In the genomic region with DNA sequence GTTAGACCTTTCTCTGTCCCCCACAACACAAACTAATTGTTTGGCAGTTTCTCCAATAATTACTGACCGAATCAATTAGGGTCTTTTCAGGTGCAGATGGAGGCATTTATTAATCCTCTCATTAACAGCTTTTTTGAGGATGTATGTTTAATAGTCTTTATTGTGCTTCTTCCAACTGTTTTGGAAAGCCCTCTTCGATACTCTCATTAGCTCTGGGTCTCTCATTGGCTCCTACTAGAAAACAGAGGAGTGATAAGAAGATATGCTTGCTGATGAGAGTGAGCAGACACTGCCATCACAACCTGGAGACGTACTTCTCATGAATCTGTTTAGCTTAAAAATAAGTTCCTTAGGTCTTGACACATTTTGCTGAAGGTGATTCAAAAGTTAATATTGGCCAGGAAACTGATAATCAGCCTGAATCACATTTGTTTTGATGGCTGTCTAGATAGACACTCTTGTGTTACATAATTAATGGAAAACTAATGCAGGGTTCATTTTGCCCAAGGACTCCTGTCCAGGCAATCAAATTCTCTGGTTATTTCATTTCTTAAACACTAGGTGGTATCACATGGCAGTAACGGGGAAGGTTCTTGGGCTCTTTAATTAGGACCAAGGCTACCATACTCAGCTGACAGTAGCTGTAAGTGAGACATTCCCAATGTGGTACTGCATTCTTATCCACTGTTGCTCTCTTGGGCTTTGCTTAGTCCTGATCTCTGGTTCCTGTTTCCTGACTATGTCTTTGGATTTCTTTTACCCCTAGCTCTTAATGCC, we compare ENCODE assay signal across 18 mouse cellular contexts.
DNase-seq lines count a peak whose midpoint lies in the region; ATAC-seq and TF ChIP-seq lines count a peak whose summit lies in the region.
"Had no signal": no experiment of that assay in that cellular context is flagged by ENCODE, and none has a peak within 500 bp of the region (broad histone marks: within the 10 kb centered on the region; RNA-seq: fewer than 3 reads in every experiment).

No protein-coding gene starts in this region.

- WGBS in intestine, postnatal 0 days, result 77% methylated on average over 4 of the region's 4 CpGs
- 73% methylated on average over 4 of the region's 4 CpGs for WGBS in intestine, embryonic 15.5 days

- H3K9ac ChIP-seq in intestine, postnatal 0 days (ENCODE audit: low read depth, low read length), result no peak overlapping the region
- H3K9ac ChIP-seq in intestine, embryonic 15.5 days, result no peak overlapping the region
- H3K9ac ChIP-seq: heart, embryonic 15.5 days; hindbrain, embryonic 15.5 days; limb, embryonic 13.5 days had no signal

- TF ChIP-seq CTCF in intestine, postnatal 0 days (IDR thresholded peaks at IDR 0.05; ENCODE audit: low read depth), result peak; percentile 32; the same call in 1 of the 2 replicates

- DNase-seq in adrenal gland, adult (ENCODE audit: inconsistent age in 2 of 2, low spot score in 1 of 2), result peak; percentile 20 to 76
- DNase-seq in adrenal gland, adult 8-10 months, result no peak
- DNase-seq in ZHBTc4 (ENCODE audit: low read depth, low spot score), result peak; percentile 5
- DNase-seq in induced T-regulatory cell, adult 2 months (ENCODE audit: low read depth), result peak; percentile 7
- no peak for DNase-seq in cerebellum, adult 9-10 months
- no peak for DNase-seq in spleen, adult 18-20 months
- DNase-seq: cerebellum, postnatal 25 days; gastrocnemius, postnatal 10 days; kidney, postnatal 10 days; lung, adult 2 months had no signal

- ATAC-seq in intestine, postnatal 0 days, result no peak
- no peak for ATAC-seq in intestine, embryonic 15.5 days

- no peaks in the 10 kb centered on the region for H3K36me3 ChIP-seq in intestine, postnatal 0 days (ENCODE audit: control insufficient read depth, insufficient read depth)
- no peaks in the 10 kb centered on the region for H3K36me3 ChIP-seq in intestine, embryonic 15.5 days
- H3K36me3 ChIP-seq: G1E; heart, embryonic 15.5 days; hindbrain, embryonic 15.5 days; limb, embryonic 13.5 days had no signal

- H3K27me3 ChIP-seq in intestine, postnatal 0 days (replicated peaks; ENCODE audit: control insufficient read depth, insufficient read depth, low read length), result no peaks in the 10 kb centered on the region
- no peaks in the 10 kb centered on the region for H3K27me3 ChIP-seq in intestine, embryonic 15.5 days (replicated peaks)
- H3K27me3 ChIP-seq: heart, embryonic 15.5 days; hindbrain, embryonic 15.5 days; limb, embryonic 13.5 days had no signal

- H3K9me3 ChIP-seq in intestine, postnatal 0 days (ENCODE audit: control insufficient read depth), result no peaks in the 10 kb centered on the region
- no peaks in the 10 kb centered on the region for H3K9me3 ChIP-seq in intestine, embryonic 15.5 days
- H3K9me3 ChIP-seq: heart, embryonic 15.5 days; hindbrain, embryonic 15.5 days; limb, embryonic 13.5 days had no signal

- no peaks in the 10 kb centered on the region for H3K4me1 ChIP-seq in intestine, postnatal 0 days (replicated peaks; ENCODE audit: control insufficient read depth, insufficient read depth, low read length)
- no peaks in the 10 kb centered on the region for H3K4me1 ChIP-seq in intestine, embryonic 15.5 days (replicated peaks)
- H3K4me1 ChIP-seq: heart, embryonic 15.5 days; hindbrain, embryonic 15.5 days; limb, embryonic 13.5 days had no signal

- H3K4me2 ChIP-seq in intestine, postnatal 0 days (replicated peaks; ENCODE audit: low read depth), result no peak overlapping the region
- no peak overlapping the region for H3K4me2 ChIP-seq in intestine, embryonic 15.5 days (replicated peaks)
- H3K4me2 ChIP-seq: heart, embryonic 15.5 days; hindbrain, embryonic 15.5 days; limb, embryonic 13.5 days; midbrain, embryonic 11.5 days had no signal

- H3K4me3 ChIP-seq in intestine, postnatal 0 days (ENCODE audit: low read depth, low read length), result no peak overlapping the region
- no peak overlapping the region for H3K4me3 ChIP-seq in intestine, embryonic 15.5 days (replicated peaks)
- H3K4me3 ChIP-seq: erythroblast, embryonic 14.5 days; heart, embryonic 15.5 days; hindbrain, embryonic 15.5 days; limb, embryonic 13.5 days had no signal

- no peak overlapping the region for H3K27ac ChIP-seq in intestine, postnatal 0 days (ENCODE audit: low read depth, low read length)
- no peak overlapping the region for H3K27ac ChIP-seq in intestine, embryonic 15.5 days
- H3K27ac ChIP-seq: heart, embryonic 15.5 days; hindbrain, embryonic 15.5 days; limb, embryonic 13.5 days had no signal

Comparison
In these comparisons a context has a peak if more than half of its experiments do, and no peak if none do; other contexts are left out.
1. DNase-seq: peak in adrenal gland, adult (2 of 2), ZHBTc4 (single experiment) and induced T-regulatory cell, adult 2 months (single experiment); none in adrenal gland, adult 8-10 months (single experiment), cerebellum, adult 9-10 months (single experiment) and spleen, adult 18-20 months (0 of 2).